Mouse (Mus musculus): ENCODE data around the gene Twistnb. TPM values are rescaled to one million over a fixed set of nuclear protein-coding genes. Genes with fewer than 3 reads are reported as not detected.

Gene Twistnb
- total and polyA plus RNA-seq, 3 experiments = 22.1 to 44.6 (median 25.3) TPM

DNA sequence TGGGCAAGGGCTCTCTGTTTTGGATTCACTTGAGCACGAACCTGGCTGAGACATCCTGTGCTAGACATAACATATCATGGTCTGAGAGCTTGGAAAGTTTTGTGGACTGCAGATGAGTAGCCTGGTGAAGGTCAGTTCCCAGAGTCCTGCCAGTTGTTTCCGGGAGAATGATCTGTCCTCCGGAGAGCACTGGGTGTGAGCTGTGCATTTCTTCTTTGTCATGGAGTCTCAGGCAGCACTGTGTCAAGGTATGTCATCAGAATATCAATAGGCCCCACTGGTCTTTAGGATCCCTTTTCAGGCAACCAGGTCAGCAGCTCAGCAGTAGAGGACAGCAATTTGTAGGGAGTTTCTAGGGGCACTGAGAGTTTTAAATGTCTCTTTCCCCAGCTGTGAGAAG lies 2.1 kb upstream of the Twistnb start:
- H3K4me1 ChIP-seq (ENCODE audit: control insufficient read depth in 1 of 2, insufficient read depth in 2 of 2, low read length in 2 of 2) = peaks cover 4 to 8% of the 10 kb centered on the region in 2 experiments; a peak in 2 of 4 replicates
- peaks cover 2 to 12% of the 10 kb centered on the region in 2 experiments; a peak in 3 of 4 replicates for H3K27me3 ChIP-seq (ENCODE audit: control insufficient read depth in 1 of 2, insufficient read depth in 2 of 2, low read length in 2 of 2)
- TF ChIP-seq MXI1 (IDR thresholded peaks at IDR 0.05; ENCODE audit: low read depth, low read length) (no peak), MYC (IDR thresholded peaks at IDR 0.05; ENCODE audit: low read depth, low read length) (no peak), POLR2A (IDR thresholded peaks at IDR 0.05; ENCODE audit: control insufficient read depth in 1 of 2, insufficient read depth in 1 of 2, low read depth in 1 of 2, low read length in 2 of 2, poor library complexity in 1 of 2) (no peak), TAL1 (IDR thresholded peaks at IDR 0.05; ENCODE audit: low read length) (no peak), CTCF (IDR thresholded peaks at IDR 0.05 in 2 of 3, conservative IDR thresholded peaks at IDR 0.05 in 1 of 3; ENCODE audit: control insufficient read depth in 1 of 3, insufficient read depth in 1 of 3, low read depth in 2 of 3, low read length in 3 of 3, poor library complexity in 1 of 3, severe bottlenecking in 1 of 3) (no peak), SIN3A (IDR thresholded peaks at IDR 0.05; ENCODE audit: low read length) (no peak), MAX (IDR thresholded peaks at IDR 0.05; ENCODE audit: low read length) (no peak), RAD21 (IDR thresholded peaks at IDR 0.05; ENCODE audit: low read depth, low read length) (no peak), CHD1 (IDR thresholded peaks at IDR 0.05; ENCODE audit: low read depth, low read length) (no peak), MYB (IDR thresholded peaks at IDR 0.05; ENCODE audit: low read depth, low read length) (no peak), ZC3H11A (IDR thresholded peaks at IDR 0.05; ENCODE audit: low read depth, low read length) (no peak), JUND (IDR thresholded peaks at IDR 0.05; ENCODE audit: low read depth, low read length) (no peak)
- DNase-seq (ENCODE audit: low read depth, low spot score) = no peak
- H3K27ac ChIP-seq (ENCODE audit: control insufficient read depth, low read depth, low read length) = no peak overlapping the region
- peaks cover 17% of the 10 kb centered on the region for H3K79me2 ChIP-seq (ENCODE audit: control insufficient read depth, insufficient read depth, low read length, poor library complexity)
- no peaks in the 10 kb centered on the region for H3K9me3 ChIP-seq (replicated peaks; ENCODE audit: insufficient read depth, low read length)
- peaks cover 0 to 19% of the 10 kb centered on the region in 2 experiments; a peak in 2 of 4 replicates for H3K36me3 ChIP-seq (ENCODE audit: control insufficient read depth in 1 of 2, insufficient read depth in 2 of 2, low read length in 2 of 2)
- no peak overlapping the region for H3K9ac ChIP-seq (ENCODE audit: control insufficient read depth, low read depth, low read length, poor library complexity, severe bottlenecking)
- no peak overlapping the region for H3K4me3 ChIP-seq (ENCODE audit: control insufficient read depth in 1 of 2, insufficient read depth in 1 of 2, low read depth in 2 of 2, low read length in 2 of 2)

DNA sequence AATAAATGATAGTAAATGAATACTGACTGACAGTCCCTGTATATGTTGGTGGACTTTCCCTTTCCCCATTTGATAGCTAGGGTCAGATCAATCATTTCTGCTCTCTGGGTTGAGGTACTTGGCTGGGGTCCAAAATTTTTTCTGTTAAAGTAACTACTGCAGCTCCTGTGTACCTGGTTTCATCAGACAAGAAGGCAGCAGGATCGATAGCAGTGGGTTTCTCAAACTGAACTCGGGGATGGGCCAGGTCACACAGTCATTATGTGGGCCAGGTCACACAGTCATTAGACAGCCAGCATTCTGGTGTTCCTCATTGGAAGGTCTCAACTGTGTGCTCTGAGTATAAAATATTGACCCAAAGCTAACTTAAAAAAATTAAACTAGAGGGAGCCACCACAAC lies 1.7 kb upstream of the Twistnb start:
- H3K27me3 ChIP-seq (ENCODE audit: control insufficient read depth in 1 of 2, insufficient read depth in 2 of 2, low read length in 2 of 2) = peaks cover 2 to 11% of the 10 kb centered on the region in 2 experiments; a peak in 3 of 4 replicates
- peaks cover 17% of the 10 kb centered on the region for H3K79me2 ChIP-seq (ENCODE audit: control insufficient read depth, insufficient read depth, low read length, poor library complexity)
- H3K4me1 ChIP-seq (ENCODE audit: control insufficient read depth in 1 of 2, insufficient read depth in 2 of 2, low read length in 2 of 2) = peaks cover 4 to 8% of the 10 kb centered on the region in 2 experiments; a peak in 3 of 4 replicates
- TF ChIP-seq MAFK (IDR thresholded peaks at IDR 0.05; ENCODE audit: borderline replicate concordance, low read depth, low read length) (no peak), HCFC1 (IDR thresholded peaks at IDR 0.05; ENCODE audit: low read depth, low read length) (no peak), E2F4 (IDR thresholded peaks at IDR 0.05; ENCODE audit: borderline replicate concordance, low read depth, low read length) (no peak), ZNF384 (IDR thresholded peaks at IDR 0.05; ENCODE audit: low read depth, low read length) (no peak), CHD1 (IDR thresholded peaks at IDR 0.05; ENCODE audit: low read depth, low read length) (no peak), ZC3H11A (IDR thresholded peaks at IDR 0.05; ENCODE audit: low read depth, low read length) (no peak), POLR2A (IDR thresholded peaks at IDR 0.05; ENCODE audit: control insufficient read depth in 1 of 2, insufficient read depth in 1 of 2, low read depth in 1 of 2, low read length in 2 of 2, poor library complexity in 1 of 2) (no peak), RAD21 (IDR thresholded peaks at IDR 0.05; ENCODE audit: low read depth, low read length) (no peak), BHLHE40 (IDR thresholded peaks at IDR 0.05; ENCODE audit: borderline replicate concordance, low read depth, low read length) (no peak), TCF12 (IDR thresholded peaks at IDR 0.05; ENCODE audit: low read depth, low read length) (no peak), GATA1 (IDR thresholded peaks at IDR 0.05; ENCODE audit: low read depth, low read length) (no peak)
- H3K36me3 ChIP-seq (ENCODE audit: control insufficient read depth in 1 of 2, insufficient read depth in 2 of 2, low read length in 2 of 2) = peaks cover 0 to 19% of the 10 kb centered on the region in 2 experiments; a peak in 2 of 4 replicates
- H3K27ac ChIP-seq (ENCODE audit: control insufficient read depth, low read depth, low read length) = no peak overlapping the region
- no peak overlapping the region for H3K9ac ChIP-seq (ENCODE audit: control insufficient read depth, low read depth, low read length, poor library complexity, severe bottlenecking)
- no peak overlapping the region for H3K4me3 ChIP-seq (ENCODE audit: control insufficient read depth in 1 of 2, insufficient read depth in 1 of 2, low read depth in 2 of 2, low read length in 2 of 2)
- H3K9me3 ChIP-seq (replicated peaks; ENCODE audit: insufficient read depth, low read length) = no peaks in the 10 kb centered on the region
- DNase-seq (ENCODE audit: low read depth, low spot score) = no peak

All from MEL (cell line).